Mouse (Mus musculus) gastrocnemius, postnatal 14 days (tissue): ENCODE measurements around the gene Klhl35. TPM values are rescaled to one million over a fixed set of nuclear protein-coding genes. Genes with fewer than 3 reads are reported as not detected.
A peak's percentile ranks its signal among the peaks of the same experiment; 100 is the strongest.

ENCODE experiments used
- DNase-seq: peaks from one replicate; pipeline ENCODE4 v3.0.0; 2021; ENCODE audit warnings: mixed read lengths
- intact Hi-C: fragments of 180-260 bp; cut with DNase I; formaldehyde crosslinking; loops from one replicate; pipeline ENCODE4 v1.15.1; 2025; ENCODE audit warnings: low total_unique reads
- long read RNA-seq, 2 experiments: library from polyadenylated mRNA; stranded (forward); transcript quantifications; one replicate each; pipeline ENCODE4 v2.0.0; 2021
- total RNA-seq, 2 experiments: library from RNA; stranded (reverse); gene quantifications; 2 replicates each; pipeline ENCODE4 v1.2.3; 2021

The Klhl35 gene
- under 1 TPM in 1 of 2 experiments, not detected in 1; 0.38 TPM for total RNA-seq
- long read RNA-seq, experiment 1 = 0 reads
- long read RNA-seq, experiment 2 = 0 reads

DNA sequence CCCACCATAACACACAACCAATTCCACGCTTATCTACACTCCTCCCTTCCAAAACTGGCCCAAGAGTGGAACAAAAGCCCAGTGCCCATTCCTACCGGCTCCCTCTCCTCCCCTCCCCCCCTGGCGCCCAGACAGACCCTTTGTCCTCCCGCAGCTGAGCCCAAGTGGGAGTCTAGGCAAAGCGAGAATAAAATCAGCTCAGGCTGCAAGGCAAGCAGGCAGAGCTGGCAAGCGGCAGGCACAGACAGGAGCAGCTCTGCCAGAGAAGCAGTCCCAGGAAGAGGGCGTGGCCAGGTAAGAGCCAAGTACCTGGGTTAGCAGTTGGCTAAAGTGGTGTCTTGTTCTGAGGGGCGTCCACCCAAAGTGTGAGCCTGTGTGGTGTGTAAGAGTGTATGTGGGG is at the start of gene Klhl35:
Klhl35 (plus strand) TSS at position 194 of the 400 bp plus-strand sequence.
- intact Hi-C loops = no loop called here
- no peak for DNase-seq

DNA sequence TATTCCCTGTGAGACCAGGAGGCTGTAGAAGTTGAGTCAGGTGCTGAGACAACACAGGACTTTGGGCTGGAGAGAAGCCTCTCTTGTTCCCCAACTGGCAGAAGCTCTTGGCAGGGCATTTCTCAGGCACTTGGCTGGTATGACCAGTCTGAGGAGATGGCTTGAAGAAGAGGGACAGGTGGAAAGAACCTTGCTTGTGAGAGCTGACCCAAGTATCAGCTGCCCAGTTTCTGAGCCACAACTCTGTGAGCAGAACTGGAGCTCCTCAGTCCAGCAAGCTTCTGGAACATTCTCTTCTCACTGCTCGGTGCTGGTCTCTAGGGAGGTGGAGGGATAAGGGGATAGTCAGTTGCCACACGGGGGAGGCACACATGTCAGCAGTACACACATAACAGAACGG is 46.5 kb upstream of the Klhl35 start:
- intact Hi-C loops = no loop called here
- DNase-seq = no peak

DNA sequence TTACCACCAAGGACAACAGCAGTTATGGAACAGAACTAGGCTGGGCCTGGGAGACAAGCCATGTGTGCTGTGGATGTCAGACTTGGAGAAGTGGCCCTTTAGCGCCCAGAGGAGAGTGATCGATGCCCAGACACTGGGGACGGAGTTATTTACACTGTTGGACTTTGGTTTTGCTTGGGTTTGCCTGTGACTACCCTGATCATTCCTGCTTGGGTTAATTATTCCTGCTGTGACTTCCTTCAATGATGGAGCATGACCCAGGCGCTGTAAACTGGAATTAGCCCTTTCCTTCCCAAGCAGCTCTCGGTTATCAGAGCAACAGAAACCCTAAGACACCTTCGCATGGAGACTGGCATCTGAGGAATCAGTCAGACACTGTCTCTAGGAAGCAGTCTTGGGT is 44.8 kb upstream of the Klhl35 start:
- no peak for DNase-seq
- intact Hi-C loops = no loop called here

DNA sequence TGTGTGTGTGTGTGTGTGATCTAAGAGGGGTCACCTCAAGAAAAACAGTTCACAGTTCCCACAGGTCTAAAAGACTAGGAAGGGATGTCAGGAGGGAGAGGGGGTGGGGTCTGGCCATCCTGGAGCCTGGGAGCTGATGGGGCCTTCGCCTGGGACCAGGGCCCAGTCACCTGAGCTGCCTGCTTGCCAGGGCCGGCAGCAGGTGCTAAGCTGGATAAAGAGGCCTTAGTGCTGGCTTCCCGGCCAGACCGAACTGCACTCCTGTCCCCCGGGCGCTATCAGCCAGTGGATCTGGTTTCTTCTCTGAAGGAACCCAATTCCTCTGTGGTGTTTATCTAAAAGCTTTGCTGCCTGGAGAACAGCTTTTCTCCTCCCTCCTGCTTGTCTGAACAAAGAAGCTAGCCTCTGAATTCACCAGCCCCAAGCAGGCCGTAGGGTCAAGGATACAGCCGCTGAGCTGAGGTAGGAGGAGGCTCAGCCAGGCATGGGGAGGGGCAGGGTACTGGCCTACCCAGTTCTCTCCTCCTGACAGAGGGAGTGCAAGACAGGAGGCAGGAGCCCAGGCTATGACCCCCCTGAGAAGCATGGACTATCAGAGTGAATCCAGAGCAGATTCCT is 41.2 kb upstream of the Klhl35 start:
- intact Hi-C loops = no loop called here
- no peak for DNase-seq

DNA sequence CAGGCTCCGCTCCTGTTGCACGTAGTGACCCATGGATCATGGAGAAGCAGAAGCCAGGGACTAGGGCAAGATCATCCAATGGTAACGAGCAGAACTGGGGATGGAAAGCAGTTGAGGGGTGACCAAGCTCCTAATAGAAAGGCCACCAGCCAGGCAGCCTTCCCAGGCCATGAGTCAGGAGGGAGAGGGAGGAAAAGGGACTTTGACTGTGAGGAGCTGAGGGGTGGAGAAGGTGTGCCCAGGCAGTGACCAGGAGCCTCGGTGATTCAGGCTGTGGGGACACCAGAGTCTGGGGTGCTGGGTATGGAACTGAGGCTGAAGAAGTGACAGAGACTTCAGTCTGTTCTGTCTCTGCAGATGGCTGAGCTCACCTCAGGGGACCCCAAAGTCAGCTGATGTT is 40.1 kb upstream of the Klhl35 start:
- DNase-seq = no peak
- intact Hi-C loops = no loop called here

DNA sequence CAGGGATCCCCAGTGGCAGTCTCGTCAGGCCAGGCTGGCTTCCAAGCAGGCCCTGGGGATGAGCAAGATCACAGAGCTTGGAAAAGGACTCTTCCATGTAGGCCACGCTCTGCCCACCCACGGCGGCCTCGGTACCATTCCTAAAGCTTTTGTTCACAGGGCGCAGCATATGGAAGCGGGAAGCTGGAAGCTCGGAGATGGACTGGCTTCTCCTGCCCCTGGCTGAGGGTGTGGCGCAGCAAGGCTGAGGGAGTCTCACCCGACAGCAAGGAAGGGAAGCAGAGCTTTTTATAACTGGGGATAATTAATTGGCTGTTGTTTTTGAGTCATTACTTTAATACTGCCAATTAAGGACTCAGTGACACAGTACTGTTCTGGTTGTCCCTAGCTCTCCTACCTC is 38.8 kb upstream of the Klhl35 start:
- intact Hi-C loops = no loop called here
- DNase-seq = no peak

DNA sequence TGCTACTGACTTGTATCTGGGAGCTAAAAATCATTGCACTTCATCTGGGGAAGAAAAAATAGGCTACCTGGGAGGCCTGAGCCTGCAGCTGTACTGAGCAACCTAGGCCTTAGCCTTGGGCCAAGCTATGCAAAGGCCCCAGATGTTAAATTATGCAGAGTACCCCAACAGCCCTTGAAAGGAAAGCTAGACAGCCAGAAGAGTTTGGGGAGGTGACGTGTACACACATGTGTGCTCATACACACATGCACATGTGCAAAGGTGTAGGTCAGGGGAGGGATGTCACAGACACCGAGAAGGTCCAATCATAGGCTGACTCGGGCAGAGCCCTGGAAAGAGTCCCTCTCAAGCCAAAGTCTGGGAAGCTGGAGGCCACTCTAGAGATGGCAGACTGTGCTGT is 37.8 kb upstream of the Klhl35 start:
- DNase-seq = no peak
- intact Hi-C loops = no loop called here

DNA sequence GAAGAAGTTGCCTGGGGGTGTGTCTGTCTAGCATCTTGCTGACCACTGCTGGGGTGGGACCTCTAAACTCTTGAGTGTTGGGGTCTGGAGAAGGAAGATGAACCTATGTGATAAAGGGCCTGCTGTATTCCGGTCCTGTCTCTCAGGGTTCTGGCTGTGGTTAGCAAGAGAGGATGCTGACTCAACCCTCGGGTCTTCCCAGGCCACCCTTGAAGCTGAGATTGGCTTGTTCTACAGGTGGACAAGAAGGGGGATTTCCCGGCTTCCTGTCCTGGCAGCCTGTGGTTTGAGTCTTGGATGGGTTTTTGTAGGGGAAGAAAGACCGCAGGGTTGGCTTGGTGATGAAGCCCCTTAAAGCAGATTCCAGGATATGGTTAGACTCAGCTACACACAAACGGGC is 37.0 kb upstream of the Klhl35 start:
- no peak for DNase-seq
- intact Hi-C loops = no loop called here

DNA sequence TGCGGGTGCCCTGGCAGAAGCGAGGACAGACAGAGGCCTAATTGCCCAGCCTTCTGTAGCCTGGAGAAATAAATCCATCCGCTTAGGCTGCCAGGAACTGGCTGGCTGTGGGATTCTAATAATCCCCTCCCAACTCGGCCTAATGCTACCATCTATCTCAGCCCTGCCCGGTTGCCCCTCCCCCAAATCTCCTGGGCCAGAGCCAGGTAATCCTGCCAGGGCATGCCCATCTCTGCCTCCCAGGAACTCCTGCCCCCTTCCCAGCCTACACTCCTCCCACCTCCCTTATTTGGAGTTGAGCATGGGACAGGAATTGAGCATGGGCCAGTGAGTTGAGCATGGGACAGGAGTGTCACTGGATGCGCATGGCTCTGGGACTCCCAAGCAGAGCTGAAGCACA is 36.0 kb upstream of the Klhl35 start:
- DNase-seq = no peak
- intact Hi-C loops = loop anchor here (5.0 kb wide), 1 partner anchor 37 kb away; no protein-coding TSS in a partner anchor

DNA sequence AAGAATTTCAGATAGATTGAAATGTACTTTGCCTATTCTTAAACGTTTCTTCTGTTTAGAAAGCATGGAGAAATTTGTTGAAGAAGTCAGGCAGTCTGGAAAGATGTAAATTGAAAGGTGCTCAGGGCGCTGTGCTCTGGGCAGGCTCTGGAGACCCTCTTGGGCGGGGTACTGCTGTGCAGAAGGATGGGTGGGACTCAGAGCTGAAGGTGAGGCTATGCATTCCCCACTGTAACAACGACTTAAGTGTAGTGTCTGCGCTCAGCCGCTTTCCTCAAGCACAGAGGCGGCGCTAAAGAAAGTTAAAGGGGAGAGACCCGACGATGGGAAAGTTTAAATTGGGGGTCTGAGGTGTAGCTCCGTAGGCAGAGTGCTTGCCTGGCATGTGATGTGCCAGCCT is 35.6 kb upstream of the Klhl35 start:
- intact Hi-C loops = loop anchor here (5.0 kb wide), 1 partner anchor 38 kb away; no protein-coding TSS in a partner anchor
- DNase-seq = no peak

DNA sequence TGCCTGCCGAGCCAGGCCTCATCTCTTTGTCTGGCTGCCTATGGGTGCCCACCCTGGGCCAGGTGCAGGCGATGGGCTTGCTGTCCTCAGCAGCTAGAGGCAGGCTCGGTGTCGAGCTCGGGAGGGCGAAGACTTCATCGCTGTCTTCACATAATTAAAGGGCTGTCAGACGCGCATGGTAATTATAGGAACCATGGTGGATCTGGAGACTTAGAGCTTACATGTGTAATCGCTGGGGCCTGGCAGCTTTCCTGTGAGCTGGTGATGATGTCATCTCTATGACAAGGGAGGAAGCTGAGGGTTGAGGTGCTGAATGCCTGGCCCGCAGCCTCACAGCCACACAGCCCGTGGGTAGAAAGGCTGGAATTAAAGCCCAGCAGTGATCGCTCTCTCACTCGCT is 33.6 kb upstream of the Klhl35 start:
- DNase-seq = no peak
- intact Hi-C loops = loop anchor here (5.0 kb wide), 1 partner anchor 40 kb away; no protein-coding TSS in a partner anchor

DNA sequence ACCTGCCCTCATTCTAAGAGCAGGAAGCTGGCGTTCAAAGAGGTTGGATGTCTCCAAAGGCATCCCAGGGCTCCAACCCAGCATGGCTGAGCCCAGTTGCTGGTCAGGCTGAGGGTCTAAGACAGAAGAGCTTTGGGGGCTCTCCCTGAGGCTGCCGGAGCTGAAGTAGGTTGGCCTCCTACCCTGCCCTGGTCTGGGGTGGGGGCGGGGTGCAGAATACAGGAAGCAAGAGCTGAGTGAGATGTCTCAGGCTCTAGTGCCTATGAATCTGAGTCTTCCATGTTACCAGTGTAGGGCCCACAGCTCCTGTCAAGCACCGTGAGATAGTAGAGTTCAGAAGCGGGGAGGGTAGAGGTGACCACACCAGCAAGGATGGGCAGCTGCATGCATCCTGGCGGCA is 32.9 kb upstream of the Klhl35 start:
- no peak for DNase-seq
- intact Hi-C loops = loop anchor here (5.0 kb wide), 1 partner anchor 41 kb away; no protein-coding TSS in a partner anchor

DNA sequence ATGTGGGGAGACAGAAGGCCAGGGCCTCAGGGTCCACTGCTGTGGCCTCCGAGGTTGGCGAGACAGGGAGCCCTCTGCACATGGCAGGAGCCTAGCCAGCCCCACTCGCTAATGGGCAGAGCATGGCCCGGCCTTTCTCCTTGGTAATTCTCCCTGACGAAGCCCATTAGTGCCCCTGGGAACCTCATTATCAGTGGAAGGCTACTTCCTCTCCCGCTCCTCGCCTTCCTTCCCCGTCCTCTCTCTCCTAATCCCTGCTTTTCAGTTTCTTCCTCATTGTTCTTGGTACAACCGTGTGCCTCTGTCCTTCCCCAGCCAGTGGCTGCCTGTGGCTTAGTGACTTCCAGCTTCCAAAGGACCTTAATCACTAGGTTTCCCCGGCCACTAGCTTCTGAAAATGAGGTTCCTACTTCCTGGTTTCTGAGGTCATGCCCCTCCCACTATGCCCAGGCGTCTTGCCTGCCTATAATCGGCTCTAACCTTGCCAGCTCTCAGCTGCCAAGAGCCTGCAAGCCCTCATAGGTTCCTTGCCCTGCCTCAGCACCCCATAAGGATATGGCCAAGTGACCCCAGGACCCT is 31.0 kb upstream of the Klhl35 start:
- no peak for DNase-seq
- intact Hi-C loops = loop anchor here (5.0 kb wide), 1 partner anchor 42 kb away; no protein-coding TSS in a partner anchor

DNA sequence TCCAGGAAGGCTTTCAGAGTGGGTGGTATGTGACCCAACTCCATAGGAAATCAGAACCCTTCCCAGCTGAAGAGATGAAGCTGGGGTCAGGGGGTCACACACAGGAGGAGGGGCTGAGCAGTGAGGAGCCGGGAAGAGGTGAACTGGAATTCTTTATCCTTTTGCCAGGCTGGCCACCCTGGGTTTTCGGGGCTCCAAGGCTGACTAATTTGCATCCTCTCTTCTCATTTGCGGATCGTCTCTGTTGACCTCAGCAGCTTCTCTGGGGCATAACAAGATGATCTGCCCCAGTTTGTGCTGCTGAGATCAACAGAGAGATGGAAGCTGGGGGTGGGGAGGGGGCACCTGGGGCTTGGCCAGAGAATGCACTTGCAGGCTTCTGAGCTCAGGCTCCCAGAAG is 29.3 kb upstream of the Klhl35 start:
- DNase-seq = no peak
- intact Hi-C loops = no loop called here

DNA sequence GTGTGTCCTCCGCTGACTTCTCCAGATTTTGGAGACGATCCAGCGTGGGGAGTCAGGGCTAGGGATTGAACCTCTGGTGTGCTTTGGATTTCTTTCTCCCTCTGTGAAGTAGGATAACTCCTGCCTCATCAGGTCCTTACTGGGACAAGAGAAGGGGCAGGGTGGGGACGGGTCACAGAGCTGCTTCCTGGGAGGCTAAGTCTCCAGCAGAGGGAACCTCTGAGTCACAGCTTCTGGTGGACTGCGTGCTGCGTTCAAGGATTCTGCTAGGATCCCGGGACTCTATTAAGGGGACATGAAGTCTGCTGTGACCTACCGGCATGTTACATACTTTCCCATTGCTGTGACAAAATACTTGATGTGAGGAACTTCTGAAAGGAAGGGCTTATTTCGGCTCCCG is 26.9 kb upstream of the Klhl35 start:
- DNase-seq = no peak
- intact Hi-C loops = no loop called here

DNA sequence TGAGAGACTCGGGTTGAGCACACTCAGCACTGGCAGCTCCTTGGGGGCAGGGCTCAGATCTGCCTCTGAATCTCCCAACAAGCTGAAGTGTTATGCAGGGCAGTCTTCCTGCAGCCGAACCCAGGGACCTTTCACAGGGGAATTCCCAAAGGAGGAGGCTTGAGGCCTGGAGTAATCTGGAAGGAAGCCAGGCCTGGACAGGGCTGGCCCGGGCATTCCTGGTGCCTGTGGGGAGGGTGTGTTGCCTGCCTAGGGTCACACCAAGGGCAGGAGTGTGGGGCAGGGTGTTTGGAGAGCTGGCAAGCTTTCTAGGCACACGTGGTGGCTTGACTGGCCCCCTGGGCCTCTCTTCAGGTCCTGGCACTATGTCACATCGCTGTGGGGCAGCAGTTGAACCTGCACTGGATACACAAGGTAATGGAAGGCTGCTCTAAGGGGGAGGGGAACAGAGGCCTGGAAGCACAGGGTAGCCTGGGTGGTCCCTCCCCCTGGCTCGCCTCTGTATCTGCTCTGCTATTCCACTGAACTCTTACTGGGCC is 24.2 kb upstream of the Klhl35 start:
- intact Hi-C loops = no loop called here
- peak; percentile 38 for DNase-seq

DNA sequence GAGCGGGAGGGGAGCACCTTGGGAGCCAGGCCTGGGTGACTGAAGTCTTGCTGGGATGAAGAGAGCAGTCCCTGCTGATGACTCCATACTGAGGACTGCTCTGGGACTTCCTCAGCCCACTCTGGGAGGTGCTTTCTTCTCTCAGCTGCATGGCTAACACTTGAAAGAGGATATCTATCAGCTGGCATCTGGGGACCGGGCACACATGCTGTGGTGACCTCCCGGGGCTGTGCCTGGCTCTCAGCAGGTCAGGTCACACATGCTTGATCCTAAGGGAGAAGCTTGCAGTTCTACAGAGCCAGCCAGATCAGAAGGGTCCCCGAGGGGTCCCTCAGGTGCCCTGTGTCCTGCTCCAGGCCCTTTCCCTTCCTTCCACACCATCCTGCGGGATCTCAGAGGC is 22.6 kb upstream of the Klhl35 start:
- intact Hi-C loops = no loop called here
- no peak for DNase-seq

DNA sequence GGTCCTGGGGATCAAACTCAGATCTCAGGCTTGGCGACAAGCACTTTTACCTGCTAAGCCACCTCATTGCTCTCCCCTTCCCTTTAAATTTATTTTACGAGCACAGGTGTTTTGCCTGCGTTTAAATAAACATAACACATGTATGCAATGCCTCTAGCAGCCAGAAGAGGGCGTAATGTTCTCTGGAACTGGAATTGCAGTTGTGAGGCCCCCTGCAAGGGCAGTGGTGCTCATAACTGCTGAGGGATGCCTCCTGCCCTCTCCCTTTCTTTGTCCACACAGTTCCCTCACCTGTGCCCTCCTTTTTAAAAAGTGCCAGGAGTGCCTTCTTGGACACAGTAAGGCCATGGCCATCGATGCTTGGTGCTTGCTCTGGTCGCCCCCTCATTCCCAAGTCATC is 21.8 kb upstream of the Klhl35 start:
- intact Hi-C loops = no loop called here
- DNase-seq = no peak

DNA sequence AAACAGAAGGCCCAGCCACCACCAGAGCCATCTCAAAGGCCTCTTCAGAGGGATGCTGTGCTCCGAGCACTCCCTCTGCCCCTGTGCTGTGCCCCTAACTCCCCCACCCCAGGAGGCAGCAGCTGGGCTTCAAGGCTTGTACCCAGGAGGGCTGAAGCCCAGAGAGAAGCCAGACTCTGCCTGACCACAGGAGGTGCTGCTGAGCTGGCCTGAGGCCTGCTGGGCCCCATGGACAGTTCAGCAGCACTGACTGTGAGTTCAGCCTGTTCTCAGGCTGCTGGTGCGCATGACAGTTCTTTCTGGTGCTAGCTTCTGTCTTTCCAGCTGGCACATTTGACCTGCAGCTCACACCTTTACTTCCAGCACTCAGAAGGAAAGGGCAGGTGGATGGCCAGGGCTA is 20.0 kb upstream of the Klhl35 start:
- no peak for DNase-seq
- intact Hi-C loops = no loop called here

DNA sequence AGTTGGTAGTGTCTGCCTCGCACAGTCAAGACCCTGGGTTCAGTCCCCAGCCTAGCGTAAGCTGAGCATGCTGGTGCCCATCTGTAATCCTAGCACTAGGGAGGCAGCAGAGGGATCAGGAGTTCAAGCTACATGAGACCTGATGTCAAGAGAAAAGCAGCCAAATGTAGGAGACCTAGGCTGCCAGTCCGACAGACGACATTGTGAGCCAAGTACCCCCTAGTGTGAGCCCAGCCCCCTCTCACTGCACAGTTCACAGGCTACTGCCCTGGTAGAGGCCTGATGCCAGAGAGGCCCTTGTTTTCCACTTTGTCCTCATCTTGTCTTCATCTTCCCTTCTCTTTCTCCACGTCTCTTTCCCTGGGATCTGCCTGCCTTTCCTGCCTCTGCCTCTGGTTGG is 18.5 kb upstream of the Klhl35 start:
- intact Hi-C loops = no loop called here
- DNase-seq = no peak

DNA sequence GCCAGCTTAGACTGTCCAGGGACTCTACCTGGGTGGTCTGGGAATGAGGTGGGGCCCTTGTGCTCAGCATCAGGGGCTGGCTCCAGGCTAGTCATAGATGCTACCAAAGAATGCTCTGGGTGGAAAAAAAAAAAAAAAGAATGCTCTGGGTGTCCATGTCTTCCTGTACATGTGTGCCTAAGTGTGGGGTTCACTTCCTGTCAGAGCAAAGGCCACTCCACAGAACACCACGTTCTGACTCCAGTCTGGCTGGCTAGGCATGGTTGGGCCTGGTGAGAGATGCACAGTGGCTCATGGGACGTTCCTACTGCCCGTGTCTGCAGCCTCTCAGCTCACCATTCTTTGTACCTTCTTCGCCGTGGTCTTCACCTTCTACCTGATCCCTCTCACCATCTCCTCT is 17.2 kb upstream of the Klhl35 start:
- intact Hi-C loops = no loop called here
- DNase-seq = no peak
